Mouse (Mus musculus) E14TG2a.4 (cell line): ENCODE results near the gene Slc22a14.

Experiments used
- CTCF ChIP-seq: conservative IDR thresholded peaks from 2 replicates; pipeline ENCODE4 v1.5.1; 2014; ENCODE audit warnings: low read length
- NANOG ChIP-seq: IDR thresholded peaks from 2 replicates; pipeline ENCODE4 v1.6.1; 2014; ENCODE audit warnings: borderline replicate concordance, low read length, mixed read lengths
- POU5F1 ChIP-seq: IDR thresholded peaks from 2 replicates; pipeline ENCODE4 v1.6.1; 2014; ENCODE audit warnings: low read length, borderline replicate concordance

DNA sequence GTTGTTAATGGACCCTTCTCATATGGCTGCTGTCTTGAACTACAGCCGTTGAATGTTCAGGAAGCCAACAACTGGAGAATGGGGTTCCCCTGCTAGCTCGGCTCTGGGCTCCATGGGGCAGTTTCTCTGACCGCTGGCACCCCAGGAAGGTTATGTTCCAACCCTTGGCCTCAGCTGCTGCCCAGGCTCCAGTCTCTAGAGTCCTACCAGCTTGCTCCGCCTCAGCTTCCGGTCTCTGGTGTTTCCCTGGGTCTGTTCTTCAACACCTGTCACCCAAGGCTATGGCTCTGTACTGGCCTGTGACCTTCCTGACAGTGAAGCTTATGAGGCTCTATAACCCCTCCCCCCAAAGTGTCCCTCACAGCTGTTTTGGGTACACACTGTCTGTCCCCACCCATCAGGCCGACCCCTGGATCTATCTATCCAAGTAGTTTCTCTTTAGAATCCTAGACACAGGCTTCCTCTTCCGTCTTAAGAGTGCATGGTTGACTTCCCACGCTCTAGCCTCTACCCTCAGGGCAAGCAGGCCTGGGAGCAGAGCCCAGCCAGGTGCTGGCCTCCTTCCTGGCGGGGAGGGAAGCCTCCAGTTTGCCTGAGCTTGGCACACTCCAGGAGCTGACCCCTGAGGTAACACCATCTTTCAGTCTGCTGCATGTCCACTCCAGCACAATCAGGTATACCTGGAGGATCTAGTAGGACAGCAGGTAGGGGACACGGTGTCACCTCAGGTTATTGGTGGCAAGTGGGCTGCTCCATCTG is 14.2 kb downstream of the Slc22a14 start:
- TF ChIP-seq CTCF = no peak
- no peak for TF ChIP-seq NANOG
- TF ChIP-seq POU5F1 = no peak
